Mouse (Mus musculus) spleen, postnatal 36 days (tissue): Measurements from ENCODE around the gene Olfr780.
"Not testable (repeated sequence)": the region's sequence is repeated elsewhere in the genome, so short reads cannot be mapped to it uniquely, and the experiment has no call there.

Experiments used
- DNase-seq, 2 experiments: peaks; one replicate each; pipeline ENCODE4 v3.0.0; 2022; ENCODE audit warnings: low spot score in 2 of 2, mixed read lengths in 1 of 2

Olfr780 gene

DNA sequence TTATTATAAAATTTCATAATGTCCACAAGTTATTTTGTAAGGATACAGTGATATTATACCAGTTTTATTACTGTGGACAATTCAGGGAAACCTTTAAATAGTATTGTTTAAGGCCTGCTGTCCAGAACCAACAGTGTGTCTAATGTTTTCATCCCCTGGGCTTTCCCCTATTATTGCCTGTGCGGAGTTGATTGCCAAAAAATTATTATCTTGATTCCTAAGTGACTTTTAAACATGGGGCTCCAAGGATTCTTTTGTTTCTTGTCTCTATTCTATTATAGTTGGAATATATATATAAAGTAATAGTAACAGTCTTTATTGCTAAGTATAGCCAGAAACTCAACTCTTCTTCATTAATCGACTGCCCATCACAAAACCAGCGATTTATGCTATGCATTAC, at the start of gene Olfr780:
TSS of gene Olfr780 (plus strand) at position 301 of the 400 bp plus-strand sequence.
- no peak for DNase-seq

DNA sequence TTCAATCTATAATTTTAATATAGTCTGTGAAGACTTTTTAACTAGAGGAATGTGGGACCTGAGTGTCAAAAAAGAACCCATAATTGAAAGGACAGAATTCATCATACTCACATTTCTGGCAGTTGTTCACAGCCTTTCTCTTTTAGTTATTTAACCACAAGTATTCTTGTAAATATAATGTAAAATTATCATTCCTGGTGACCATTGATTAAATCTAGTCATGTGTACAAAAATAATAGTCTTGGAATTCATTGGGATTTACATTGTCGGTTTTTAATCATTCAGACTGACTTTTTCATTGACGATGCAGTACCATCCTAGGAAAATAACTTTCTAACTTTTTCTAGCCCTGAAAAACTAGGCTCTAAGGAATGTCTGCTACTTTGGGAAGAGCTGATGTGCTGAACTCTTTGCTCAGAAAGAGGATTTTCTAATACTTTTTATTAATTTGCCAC, 46.8 kb upstream of the Olfr780 start, which contains the start of gene Olfr777:
TSS of gene Olfr777 (minus strand) at position 405 of the 455 bp plus-strand sequence.
- no peak for DNase-seq

DNA sequence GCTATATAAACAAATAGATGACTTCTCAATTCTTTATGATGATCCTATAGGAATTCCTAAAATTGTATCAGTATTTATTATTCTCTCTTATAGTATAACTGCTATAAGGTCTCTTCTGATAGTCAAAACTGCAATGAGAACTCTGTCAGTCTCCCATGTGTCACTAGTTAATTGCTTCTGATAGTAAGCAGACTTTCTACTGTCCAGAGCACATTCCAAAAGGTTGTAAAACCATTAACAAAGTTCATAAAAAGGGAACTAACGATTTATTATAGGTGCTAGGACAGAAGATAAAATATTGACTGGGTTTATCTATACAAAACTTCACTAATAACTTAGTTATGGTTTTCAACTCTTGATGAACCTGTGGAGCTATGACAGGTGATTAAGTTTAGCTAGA, 4.9 kb upstream of the Olfr780 start:
- not testable (repeated sequence) for DNase-seq

DNA sequence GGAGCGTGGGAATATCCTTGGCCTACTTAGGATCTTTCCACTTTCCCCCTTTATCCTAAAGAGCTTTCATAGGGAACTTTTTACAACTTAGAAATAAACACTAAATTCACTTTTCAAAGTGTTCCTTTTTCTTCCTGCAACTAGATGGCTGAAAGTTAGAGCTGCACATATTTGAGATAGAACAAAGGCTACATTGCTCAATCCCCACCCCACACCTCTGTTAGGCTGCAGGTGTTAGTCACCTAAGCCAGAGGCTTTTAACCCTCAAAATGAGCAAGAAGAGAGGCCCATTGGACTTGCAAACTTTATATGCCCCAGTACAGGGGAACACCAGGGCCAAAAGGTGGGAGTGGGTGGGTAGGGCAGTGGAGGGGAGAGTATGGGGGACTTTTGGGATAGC, 4.4 kb upstream of the Olfr780 start:
- DNase-seq, result not testable (repeated sequence)

DNA sequence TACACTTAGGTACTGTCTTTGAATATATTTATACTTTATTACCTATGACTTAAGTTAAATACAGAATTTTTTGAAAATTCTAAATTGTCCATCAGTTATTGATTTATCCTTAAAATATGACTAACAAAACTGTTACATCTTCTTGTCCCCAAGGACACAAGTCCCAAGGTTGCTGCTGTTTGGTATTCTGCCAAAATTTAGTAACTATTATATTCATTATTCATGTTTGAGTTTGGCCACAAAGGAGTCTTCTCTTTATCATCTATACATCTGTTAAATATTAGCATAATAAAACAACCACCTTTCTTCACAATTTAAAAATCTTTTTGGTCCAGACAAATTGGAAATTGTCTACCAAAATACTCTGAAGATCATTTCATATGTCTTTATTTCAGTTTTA, 10.6 kb downstream of the Olfr780 start, which contains the start of gene Olfr781:
TSS of gene Olfr781 (plus strand) at position 301 of the 400 bp plus-strand sequence.
- no peak for DNase-seq

DNA sequence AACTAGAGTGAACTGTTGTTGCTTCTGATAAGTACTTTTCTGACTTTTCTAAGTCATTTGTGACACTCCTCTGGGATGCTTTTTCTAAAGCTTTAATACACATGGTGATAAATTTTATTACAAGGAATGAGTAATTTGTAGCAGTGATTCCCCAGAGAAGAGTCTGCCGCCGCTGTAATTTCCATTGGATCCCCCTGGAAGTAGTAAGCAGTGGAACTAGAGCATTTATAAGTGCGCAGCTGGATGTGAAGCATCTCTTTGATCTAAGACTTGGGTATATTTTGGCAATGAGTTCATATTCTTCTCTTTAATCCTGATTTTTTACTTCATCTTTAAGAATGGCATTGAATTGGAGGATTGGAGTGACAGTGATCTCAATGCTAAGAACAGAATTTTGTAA, 30.6 kb downstream of the Olfr780 start, which contains the start of gene Olfr782:
TSS of gene Olfr782 (plus strand) at position 301 of the 400 bp plus-strand sequence.
- DNase-seq, result no peak

DNA sequence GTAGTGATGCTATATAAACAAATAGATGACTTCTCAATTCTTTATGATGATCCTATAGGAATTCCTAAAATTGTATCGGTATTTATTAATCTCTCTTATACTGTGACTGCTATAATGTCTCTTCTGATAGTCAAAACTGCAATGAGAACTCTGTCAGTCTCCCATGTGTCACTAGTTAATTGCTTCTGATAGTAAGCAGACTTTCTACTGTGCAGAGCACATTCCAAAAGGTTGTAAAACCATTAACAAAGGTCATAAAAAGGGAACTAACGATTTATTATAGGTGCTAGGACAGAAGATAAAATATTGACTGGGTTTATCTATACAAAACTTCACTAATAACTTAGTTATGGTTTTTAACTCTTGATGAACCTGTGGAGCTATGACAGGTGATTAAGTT, 34.6 kb downstream of the Olfr780 start:
- not testable (repeated sequence) for DNase-seq

DNA sequence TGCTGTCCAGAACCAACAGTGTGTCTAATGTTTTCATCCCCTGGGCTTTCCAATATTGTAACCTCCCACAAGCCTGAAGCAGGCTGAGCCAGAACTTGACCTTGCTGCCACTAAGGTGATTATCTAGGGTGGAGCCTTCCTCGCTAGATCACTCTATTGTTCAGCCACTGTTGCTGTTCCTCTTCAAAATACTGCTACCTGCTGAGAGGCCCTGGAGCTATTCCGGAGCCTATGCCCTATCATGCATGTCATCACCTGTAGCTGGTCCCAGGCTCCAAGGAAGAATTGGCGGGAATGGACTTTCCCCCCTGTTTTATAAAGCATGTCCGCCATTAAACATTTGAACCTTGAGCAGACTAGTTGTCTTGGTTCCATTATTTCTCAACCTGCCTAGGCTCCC, 38.6 kb downstream of the Olfr780 start:
- DNase-seq, result not testable (repeated sequence)

DNA sequence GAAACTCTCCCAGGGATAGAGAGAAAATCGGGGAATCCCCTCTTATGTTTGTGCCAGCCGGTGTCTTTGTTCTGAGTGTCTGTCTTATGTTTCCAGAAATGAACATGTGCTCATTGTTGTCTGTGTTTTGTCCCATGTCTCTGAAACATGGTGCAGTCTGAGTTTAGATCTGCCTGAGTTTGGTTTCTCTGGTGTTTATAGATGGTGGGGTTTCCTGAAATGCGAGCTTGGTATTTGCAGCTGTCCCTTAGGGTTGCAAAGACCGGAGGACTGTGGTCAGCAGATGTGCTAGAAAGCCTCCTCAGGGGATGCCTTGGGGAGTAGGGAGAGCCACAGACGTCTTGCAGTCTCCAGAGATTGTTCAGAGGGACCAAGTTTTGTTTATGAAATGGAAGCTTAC, 39.4 kb downstream of the Olfr780 start:
- no peak for DNase-seq
